In the genomic region with DNA sequence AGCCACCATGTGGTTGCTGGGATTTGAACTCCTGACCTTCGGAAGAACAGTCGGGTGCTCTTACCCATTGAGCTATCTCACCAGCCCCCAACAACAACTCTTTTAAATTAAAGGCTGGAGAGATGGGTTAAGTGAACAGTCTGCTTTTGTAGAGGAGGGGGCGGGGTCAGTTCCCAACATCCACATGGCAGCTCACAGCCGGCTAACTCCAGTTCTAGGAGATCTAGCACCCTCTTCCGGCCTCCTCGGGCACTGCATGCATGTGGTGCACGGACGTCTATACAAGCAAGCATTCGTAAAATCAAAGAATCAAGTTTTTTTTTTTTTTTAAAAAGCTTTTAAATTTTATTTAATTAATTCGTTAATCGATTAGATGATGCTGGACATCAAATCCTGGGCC, we compare ENCODE assay signal across 9 mouse cellular contexts. TPM values are rescaled to one million over a fixed set of nuclear protein-coding genes. Genes with fewer than 3 reads are reported as not detected.
DNase-seq lines count a peak whose midpoint lies in the region; ATAC-seq lines count a peak whose summit lies in the region.
"Had no signal": no experiment of that assay in that cellular context is flagged by ENCODE, and none has a peak within 500 bp of the region (broad histone marks: within the 10 kb centered on the region; RNA-seq: fewer than 3 reads in every experiment).

No protein-coding gene starts in this region.

- H3K9me3 ChIP-seq in hindbrain, embryonic 14.5 days (ENCODE audit: control insufficient read depth, low read length): no peaks in the 10 kb centered on the region
- no peaks in the 10 kb centered on the region for H3K9me3 ChIP-seq in hindbrain, embryonic 13.5 days
- no peaks in the 10 kb centered on the region for H3K9me3 ChIP-seq in limb, embryonic 10.5 days (replicated peaks)

- peaks cover 15% of the 10 kb centered on the region for H3K4me1 ChIP-seq in hindbrain, embryonic 14.5 days (replicated peaks; ENCODE audit: control insufficient read depth, insufficient read depth, low read length)
- H3K4me1 ChIP-seq in hindbrain, embryonic 13.5 days (replicated peaks): peaks cover 15% of the 10 kb centered on the region
- H3K4me1 ChIP-seq in limb, embryonic 10.5 days: peaks cover 17% of the 10 kb centered on the region

- no peak overlapping the region for H3K9ac ChIP-seq in hindbrain, embryonic 14.5 days
- H3K9ac ChIP-seq in hindbrain, embryonic 13.5 days: no peak overlapping the region

- DNase-seq in hindbrain, embryonic 14.5 days (ENCODE audit: low spot score): peak; percentile 67
- DNase-seq in ZHBTc4 (ENCODE audit: low read depth, low spot score): peak; percentile 94
- peak; percentile 78 for DNase-seq in embryo, embryonic 10 days (ENCODE audit: low spot score)
- peak; percentile 77 to 88 for DNase-seq in heart, postnatal 14 days
- peak; percentile 81 for DNase-seq in limb, embryonic 10.5 days (ENCODE audit: low spot score)
- DNase-seq in ovary, postnatal 36 days (ENCODE audit: low spot score): peak; percentile 76
- peak; percentile 81 for DNase-seq in thymus, postnatal 25 days

- no peak overlapping the region for H3K27ac ChIP-seq in hindbrain, embryonic 14.5 days
- H3K27ac ChIP-seq in hindbrain, embryonic 13.5 days: no peak overlapping the region
- no peak overlapping the region for H3K27ac ChIP-seq in limb, embryonic 10.5 days

- intact Hi-C loops in heart, postnatal 14 days (cut with DNase I): loop anchor here (1.0 to 5.0 kb wide), 2 partner anchors 26 to 34 kb away; a partner anchor contains a TSS

- whole genome bisulfite sequencing in hindbrain, embryonic 14.5 days: 28% methylated on average over 11 of the region's 11 CpGs
- 24% methylated on average over 11 of the region's 11 CpGs for WGBS in hindbrain, embryonic 13.5 days
- 28% methylated on average over 11 of the region's 11 CpGs for WGBS in limb, embryonic 10.5 days

- H3K4me2 ChIP-seq in hindbrain, embryonic 14.5 days (replicated peaks): no peak overlapping the region
- H3K4me2 ChIP-seq in hindbrain, embryonic 13.5 days: no peak overlapping the region

- ATAC-seq in hindbrain, embryonic 14.5 days (ENCODE audit: low FRiP score): no peak
- ATAC-seq in hindbrain, embryonic 13.5 days (ENCODE audit: low FRiP score): no peak

- peaks cover 45% of the 10 kb centered on the region for H3K27me3 ChIP-seq in hindbrain, embryonic 14.5 days (ENCODE audit: control insufficient read depth, insufficient read depth, low read length)
- peaks cover 50% of the 10 kb centered on the region for H3K27me3 ChIP-seq in hindbrain, embryonic 13.5 days
- peaks cover 46% of the 10 kb centered on the region for H3K27me3 ChIP-seq in limb, embryonic 10.5 days (ENCODE audit: low read depth, poor library complexity, severe bottlenecking)

- no peaks in the 10 kb centered on the region for H3K36me3 ChIP-seq in hindbrain, embryonic 14.5 days (replicated peaks; ENCODE audit: control insufficient read depth, insufficient read depth)
- H3K36me3 ChIP-seq in hindbrain, embryonic 13.5 days: no peaks in the 10 kb centered on the region
- H3K36me3 ChIP-seq in limb, embryonic 10.5 days: no peaks in the 10 kb centered on the region

- H3K4me3 ChIP-seq in hindbrain, embryonic 14.5 days (replicated peaks; ENCODE audit: low read length): no peak overlapping the region
- H3K4me3 ChIP-seq in hindbrain, embryonic 13.5 days: no peak overlapping the region
- H3K4me3 ChIP-seq in limb, embryonic 10.5 days: no peak overlapping the region
- H3K4me3 ChIP-seq: erythroblast, embryonic 14.5 days had no signal

RNA-seq across cellular contexts. Expression of a gene that starts 2.9 kb away (rescaled TPM):
- 0.57 and 0.87 TPM in 2 replicates for polyA plus RNA-seq in hindbrain, embryonic 14.5 days (2014; fragmentation: Nextera tagmentation; extraction: Ambion mirVana)
- 0.53 and 1.5 TPM in 2 replicates for polyA plus RNA-seq in hindbrain, embryonic 13.5 days (2015; fragmentation: Nextera tagmentation; extraction: Ambion mirVana)
- total RNA-seq in heart, postnatal 14 days (2021): not detected
- 2.6 and 3.1 TPM in 2 replicates for polyA plus RNA-seq in limb, embryonic 10.5 days (2016; fragmentation: Nextera tagmentation; extraction: Ambion mirVana)

RNA-seq across cellular contexts. Expression of a gene that starts 32.3 kb away (rescaled TPM):
- polyA plus RNA-seq in hindbrain, embryonic 14.5 days (2014; fragmentation: Nextera tagmentation; extraction: Ambion mirVana): 0.90 and 1.0 TPM in 2 replicates
- 0.60 and 0.78 TPM in 2 replicates for polyA plus RNA-seq in hindbrain, embryonic 13.5 days (2015; fragmentation: Nextera tagmentation; extraction: Ambion mirVana)
- total RNA-seq in heart, postnatal 14 days (2021): under 1 TPM; 0.15 to 0.69 TPM
- 0.25 and 0.53 TPM in 2 replicates for polyA plus RNA-seq in limb, embryonic 10.5 days (2016; fragmentation: Nextera tagmentation; extraction: Ambion mirVana)
- polyA plus RNA-seq: erythroblast, embryonic 14.5 days had no signal

RNA-seq across cellular contexts. Expression of a gene that starts 43.1 kb away (rescaled TPM):
- polyA plus RNA-seq in hindbrain, embryonic 14.5 days (2014; fragmentation: Nextera tagmentation; extraction: Ambion mirVana): 151 and 170 TPM in 2 replicates
- polyA plus RNA-seq in hindbrain, embryonic 13.5 days (2015; fragmentation: Nextera tagmentation; extraction: Ambion mirVana): 340 and 351 TPM in 2 replicates
- total RNA-seq in heart, postnatal 14 days (2021): 100 to 1,000 TPM; 168 to 178 TPM
- 385 and 410 TPM in 2 replicates for polyA plus RNA-seq in limb, embryonic 10.5 days (2016; fragmentation: Nextera tagmentation; extraction: Ambion mirVana)

RNA-seq across cellular contexts. Expression of a gene that starts 45.0 kb away (rescaled TPM):
- polyA plus RNA-seq in hindbrain, embryonic 14.5 days (2014; fragmentation: Nextera tagmentation; extraction: Ambion mirVana): 293 and 336 TPM in 2 replicates
- polyA plus RNA-seq in hindbrain, embryonic 13.5 days (2015; fragmentation: Nextera tagmentation; extraction: Ambion mirVana): 359 and 375 TPM in 2 replicates
- 10 to 100 TPM; 37.3 to 52.0 TPM for total RNA-seq in heart, postnatal 14 days (2021)
- polyA plus RNA-seq in limb, embryonic 10.5 days (2016; fragmentation: Nextera tagmentation; extraction: Ambion mirVana): 317 and 593 TPM in 2 replicates
